9 mouse cellular contexts compared by ENCODE assay signal in the genomic region with DNA sequence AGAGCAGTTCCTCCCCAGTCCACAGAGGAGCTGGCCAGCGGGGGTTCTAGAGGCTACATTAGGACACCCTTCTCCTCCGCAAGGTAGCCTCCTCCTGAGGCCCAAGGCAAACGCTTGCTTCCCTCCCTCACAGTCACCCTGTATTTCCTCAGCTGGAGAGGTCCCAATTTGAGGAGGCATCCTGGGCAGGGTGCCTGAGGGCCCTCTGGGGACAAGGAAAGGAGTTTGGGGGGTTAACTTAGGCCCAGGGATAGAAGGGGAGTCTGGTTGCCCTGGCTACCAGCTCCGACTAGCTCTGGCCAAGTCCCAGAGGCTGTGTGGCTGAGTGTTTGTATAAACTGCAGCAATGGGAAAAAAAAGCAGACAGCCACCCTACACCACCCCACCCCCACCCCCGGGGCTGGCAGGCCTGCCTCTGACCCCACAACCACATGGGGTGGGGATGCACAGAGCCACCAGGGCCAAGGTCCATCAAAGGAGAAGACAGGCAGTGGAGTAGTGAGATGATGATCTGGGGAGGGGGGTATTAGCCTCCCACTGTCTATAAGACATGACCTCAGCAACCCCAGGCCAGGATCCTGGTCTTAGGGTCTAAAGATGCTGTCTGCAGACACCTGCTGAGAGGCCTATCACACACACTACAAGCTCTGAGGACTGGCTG. TPM values are rescaled to one million over a fixed set of nuclear protein-coding genes. Genes with fewer than 3 reads are reported as not detected.
DNase-seq lines count a peak whose midpoint lies in the region; ATAC-seq and TF ChIP-seq lines count a peak whose summit lies in the region.
"Had no signal": no experiment of that assay in that cellular context is flagged by ENCODE, and none has a peak within 500 bp of the region (broad histone marks: within the 10 kb centered on the region; RNA-seq: fewer than 3 reads in every experiment).

No protein-coding gene starts in this region.

- H3K36me3 ChIP-seq in forebrain, embryonic 16.5 days (ENCODE audit: control insufficient read depth, insufficient read depth), result no peaks in the 10 kb centered on the region
- peaks cover 7% of the 10 kb centered on the region; the same call in 1 of the 2 replicates for H3K36me3 ChIP-seq in forebrain, embryonic 14.5 days (ENCODE audit: control insufficient read depth, insufficient read depth, low read length)
- H3K36me3 ChIP-seq in intestine, embryonic 15.5 days, result no peaks in the 10 kb centered on the region

- CTCF ChIA-PET in Patski (lab: Charles Lee), result interaction anchor here (0.6 to 2.3 kb wide), 14 partner anchors 12 to 140 kb away, joined by 3 to 13 read pairs (median 3); a partner anchor contains a TSS

- intact Hi-C loops in gastrocnemius, postnatal 36 days (cut with DNase I), result loop anchor here (2.0 to 5.0 kb wide), 3 partner anchors 32 to 97 kb away; a partner anchor contains a TSS

- H3K27ac ChIP-seq in forebrain, embryonic 16.5 days (ENCODE audit: low read length), result no peak overlapping the region
- H3K27ac ChIP-seq in forebrain, embryonic 14.5 days (ENCODE audit: low read depth, low read length), result no peak overlapping the region
- no peak overlapping the region for H3K27ac ChIP-seq in intestine, embryonic 15.5 days

- 46% methylated on average over 5 of the region's 5 CpGs for WGBS in forebrain, embryonic 16.5 days
- 40% methylated on average over 5 of the region's 5 CpGs for WGBS in forebrain, embryonic 14.5 days
- 31% methylated on average over 5 of the region's 5 CpGs for WGBS in intestine, embryonic 15.5 days

- no peak overlapping the region for H3K4me2 ChIP-seq in forebrain, embryonic 16.5 days (ENCODE audit: low read length)
- no peak overlapping the region for H3K4me2 ChIP-seq in forebrain, embryonic 14.5 days (ENCODE audit: low read length)
- H3K4me2 ChIP-seq in intestine, embryonic 15.5 days (replicated peaks), result no peak overlapping the region

- no peaks in the 10 kb centered on the region for H3K9me3 ChIP-seq in forebrain, embryonic 16.5 days (ENCODE audit: control insufficient read depth, low read length)
- no peaks in the 10 kb centered on the region for H3K9me3 ChIP-seq in forebrain, embryonic 14.5 days (replicated peaks; ENCODE audit: control insufficient read depth, low read length)
- H3K9me3 ChIP-seq in intestine, embryonic 15.5 days, result no peaks in the 10 kb centered on the region

- no peak for TF ChIP-seq CTCF in Patski (IDR thresholded peaks at IDR 0.05)

- no peak overlapping the region for H3K9ac ChIP-seq in forebrain, embryonic 16.5 days (replicated peaks; ENCODE audit: low read depth, low read length)
- H3K9ac ChIP-seq in forebrain, embryonic 14.5 days (ENCODE audit: low read length), result no peak overlapping the region
- H3K9ac ChIP-seq in intestine, embryonic 15.5 days, result peak overlapping the region; percentile 8; the same call in 1 of the 2 replicates

- ATAC-seq in forebrain, embryonic 16.5 days, result 0 out of 2 replicates have a peak, but pooled peaks have one; percentile 11
- no peak for ATAC-seq in forebrain, embryonic 14.5 days
- ATAC-seq in Patski, result peak; percentile 40
- no peak for ATAC-seq in intestine, embryonic 15.5 days
- ATAC-seq in megakaryocyte progenitor cell, adult 5-6 weeks (replicated peaks; ENCODE audit: poor library complexity), result no peak

- H3K4me3 ChIP-seq in forebrain, embryonic 16.5 days (replicated peaks; ENCODE audit: low read length), result no peak overlapping the region
- H3K4me3 ChIP-seq in forebrain, embryonic 14.5 days (ENCODE audit: low read depth, low read length), result no peak overlapping the region
- no peak overlapping the region for H3K4me3 ChIP-seq in intestine, embryonic 15.5 days (replicated peaks)

- no peaks in the 10 kb centered on the region for H3K27me3 ChIP-seq in forebrain, embryonic 16.5 days (replicated peaks; ENCODE audit: control insufficient read depth, insufficient read depth, low read length)
- H3K27me3 ChIP-seq in forebrain, embryonic 14.5 days (replicated peaks; ENCODE audit: control insufficient read depth, insufficient read depth, low read length), result no peaks in the 10 kb centered on the region
- no peaks in the 10 kb centered on the region for H3K27me3 ChIP-seq in Patski
- no peaks in the 10 kb centered on the region for H3K27me3 ChIP-seq in intestine, embryonic 15.5 days (replicated peaks)

- H3K4me1 ChIP-seq in forebrain, embryonic 16.5 days (replicated peaks; ENCODE audit: control insufficient read depth, insufficient read depth, low read length), result peaks cover 10% of the 10 kb centered on the region
- H3K4me1 ChIP-seq in forebrain, embryonic 14.5 days (ENCODE audit: control insufficient read depth, insufficient read depth, low read length), result no peaks in the 10 kb centered on the region
- peaks cover 12% of the 10 kb centered on the region for H3K4me1 ChIP-seq in intestine, embryonic 15.5 days (replicated peaks)

- POLR2A ChIA-PET in Patski (lab: Charles Lee), result interaction anchor here (0.7 to 1.7 kb wide), 2 partner anchors 14 to 43 kb away, joined by 3 to 4 read pairs; no protein-coding TSS in a partner anchor

- in situ Hi-C loops in Patski (cut with MboI; ENCODE audit: low pct_unique_long_range_greater_than_20kb), result loop anchor here (5.0 to 25.0 kb wide), 4 partner anchors 37 to 297 kb away; no protein-coding TSS in a partner anchor

- no peak for DNase-seq in forebrain, embryonic 14.5 days (ENCODE audit: low spot score)
- no peak for DNase-seq in Patski (ENCODE audit: low read depth, low spot score)
- peak; percentile 55 for DNase-seq in lung, postnatal 14 days
- no peak for DNase-seq in adrenal gland, postnatal 10 days
- no peak for DNase-seq in gastrocnemius, postnatal 36 days

RNA-seq across cellular contexts. Expression of a gene that starts 12.5 kb away (rescaled TPM):
- polyA plus RNA-seq in forebrain, embryonic 16.5 days (2015; fragmentation: Nextera tagmentation; extraction: Ambion mirVana), result 1.5 and 1.8 TPM in 2 replicates
- 0.85 and 0.93 TPM in 2 replicates for polyA plus RNA-seq in forebrain, embryonic 14.5 days (2014; fragmentation: Nextera tagmentation; extraction: Ambion mirVana)
- polyA plus RNA-seq in Patski (2021), result 7.9 TPM
- polyA plus RNA-seq in intestine, embryonic 15.5 days (2015; fragmentation: Nextera tagmentation; extraction: Ambion mirVana), result 2.2 and 2.7 TPM in 2 replicates
- 6.0 and 6.3 TPM in 2 replicates for total RNA-seq in megakaryocyte progenitor cell, adult 5-6 weeks (2015)
- total RNA-seq in megakaryocyte progenitor cell, adult 5-6 weeks (2017), result 5.7 and 6.7 TPM in 2 replicates
- 10 to 100 TPM; 12.0 to 13.2 TPM for total RNA-seq in adrenal gland, postnatal 10 days (2021)
- 10 to 100 TPM; 25.3 to 30.4 TPM for total RNA-seq in gastrocnemius, postnatal 36 days (2021)

RNA-seq across cellular contexts. Expression of a gene that starts 12.6 kb away (rescaled TPM):
- polyA plus RNA-seq in forebrain, embryonic 16.5 days (2015; fragmentation: Nextera tagmentation; extraction: Ambion mirVana), result not detected in 2 replicates
- not detected in 2 replicates for polyA plus RNA-seq in forebrain, embryonic 14.5 days (2014; fragmentation: Nextera tagmentation; extraction: Ambion mirVana)
- not detected for polyA plus RNA-seq in Patski (2021)
- polyA plus RNA-seq in intestine, embryonic 15.5 days (2015; fragmentation: Nextera tagmentation; extraction: Ambion mirVana), result 23.5 and 25.8 TPM in 2 replicates
- not detected in 2 replicates for total RNA-seq in megakaryocyte progenitor cell, adult 5-6 weeks (2015)
- not detected in 2 replicates for total RNA-seq in megakaryocyte progenitor cell, adult 5-6 weeks (2017)
- not detected for total RNA-seq in adrenal gland, postnatal 10 days (2021)
- not detected for total RNA-seq in gastrocnemius, postnatal 36 days (2021)
- polyA plus RNA-seq: C2C12 had no signal

RNA-seq across cellular contexts. Expression of a gene that starts 13.8 kb away (rescaled TPM):
- polyA plus RNA-seq in forebrain, embryonic 16.5 days (2015; fragmentation: Nextera tagmentation; extraction: Ambion mirVana), result 90.6 and 97.9 TPM in 2 replicates
- polyA plus RNA-seq in forebrain, embryonic 14.5 days (2014; fragmentation: Nextera tagmentation; extraction: Ambion mirVana), result 127 and 155 TPM in 2 replicates
- polyA plus RNA-seq in Patski (2021), result 66.1 TPM
- 162 and 168 TPM in 2 replicates for polyA plus RNA-seq in intestine, embryonic 15.5 days (2015; fragmentation: Nextera tagmentation; extraction: Ambion mirVana)
- total RNA-seq in megakaryocyte progenitor cell, adult 5-6 weeks (2015), result 30.3 and 32.1 TPM in 2 replicates
- total RNA-seq in megakaryocyte progenitor cell, adult 5-6 weeks (2017), result 27.1 and 29.3 TPM in 2 replicates
- 10 to 100 TPM; 81.5 to 84.7 TPM for total RNA-seq in adrenal gland, postnatal 10 days (2021)
- 10 to 100 TPM; 52.8 to 68.3 TPM for total RNA-seq in gastrocnemius, postnatal 36 days (2021)

RNA-seq across cellular contexts. Expression of a gene that starts 39.6 kb away (rescaled TPM):
- 21.5 and 35.5 TPM in 2 replicates for polyA plus RNA-seq in forebrain, embryonic 16.5 days (2015; fragmentation: Nextera tagmentation; extraction: Ambion mirVana)
- polyA plus RNA-seq in forebrain, embryonic 14.5 days (2014; fragmentation: Nextera tagmentation; extraction: Ambion mirVana), result 12.8 and 21.6 TPM in 2 replicates
- polyA plus RNA-seq in Patski (2021), result 5.0 TPM
- 20.1 and 20.5 TPM in 2 replicates for polyA plus RNA-seq in intestine, embryonic 15.5 days (2015; fragmentation: Nextera tagmentation; extraction: Ambion mirVana)
- total RNA-seq in megakaryocyte progenitor cell, adult 5-6 weeks (2015), result 23.8 and 27.4 TPM in 2 replicates
- total RNA-seq in megakaryocyte progenitor cell, adult 5-6 weeks (2017), result 29.9 and 47.0 TPM in 2 replicates
- 1 to 10 TPM; 5.9 to 7.5 TPM for total RNA-seq in adrenal gland, postnatal 10 days (2021)
- total RNA-seq in gastrocnemius, postnatal 36 days (2021), result 1 to 10 TPM; 1.6 to 1.7 TPM

RNA-seq across cellular contexts. Expression of a gene that starts 40.0 kb away (rescaled TPM):
- 0.21 and 0.37 TPM in 2 replicates for polyA plus RNA-seq in forebrain, embryonic 16.5 days (2015; fragmentation: Nextera tagmentation; extraction: Ambion mirVana)
- 0.18 TPM in 1 of 2 replicates, not detected in the other for polyA plus RNA-seq in forebrain, embryonic 14.5 days (2014; fragmentation: Nextera tagmentation; extraction: Ambion mirVana)
- 0.24 TPM for polyA plus RNA-seq in Patski (2021)
- polyA plus RNA-seq in intestine, embryonic 15.5 days (2015; fragmentation: Nextera tagmentation; extraction: Ambion mirVana), result 0.81 and 0.85 TPM in 2 replicates
- total RNA-seq in megakaryocyte progenitor cell, adult 5-6 weeks (2015), result 1.8 and 2.3 TPM in 2 replicates
- 1.3 and 2.1 TPM in 2 replicates for total RNA-seq in megakaryocyte progenitor cell, adult 5-6 weeks (2017)
- total RNA-seq in adrenal gland, postnatal 10 days (2021), result under 1 TPM; 0.81 to 0.91 TPM
- under 1 TPM; 0.13 to 0.35 TPM for total RNA-seq in gastrocnemius, postnatal 36 days (2021)

Comparison
In these comparisons a context has a peak if more than half of its experiments do, and no peak if none do; other contexts are left out.
1. ATAC-seq: peak in forebrain, embryonic 16.5 days (single experiment) and Patski (single experiment); none in forebrain, embryonic 14.5 days (single experiment), intestine, embryonic 15.5 days (single experiment) and megakaryocyte progenitor cell, adult 5-6 weeks (single experiment).
2. RNA of a gene that starts 12.6 kb away (polyA plus RNA-seq): 23.5 to 25.8 TPM in intestine, embryonic 15.5 days; not detected in forebrain, embryonic 16.5 days, not detected in forebrain, embryonic 14.5 days and not detected in Patski (single experiment); every median in the first group is over 10 times any median in the second.